Comparison of ENCODE assay signal across 24 mouse cellular contexts in the genomic region with DNA sequence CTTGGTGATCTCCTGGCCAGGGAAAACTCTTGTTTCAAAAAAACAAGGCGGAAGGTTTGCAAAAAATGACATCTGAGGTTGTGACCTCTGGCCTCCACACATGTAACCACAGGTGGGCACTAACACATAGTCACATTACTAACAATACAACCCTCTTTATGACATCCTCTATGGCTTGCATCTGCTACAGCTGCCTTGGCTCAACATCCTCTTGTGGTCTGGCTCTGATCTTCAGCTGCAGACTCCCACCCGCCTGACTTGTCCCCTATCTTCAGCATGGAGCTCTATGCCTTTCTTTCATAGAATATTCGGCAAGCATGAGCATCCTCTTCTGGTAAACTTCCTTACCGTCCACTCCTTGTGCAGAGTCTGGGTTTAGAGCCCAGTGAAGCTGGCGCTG. TPM values are rescaled to one million over a fixed set of nuclear protein-coding genes. Genes with fewer than 3 reads are reported as not detected.
DNase-seq lines count a peak whose midpoint lies in the region; TF ChIP-seq lines count a peak whose summit lies in the region.
"Had no signal": no experiment of that assay in that cellular context is flagged by ENCODE, and none has a peak within 500 bp of the region (broad histone marks: within the 10 kb centered on the region; RNA-seq: fewer than 3 reads in every experiment).

No protein-coding gene starts in this region.

- H3K27ac ChIP-seq in thymus, adult 2 months (ENCODE audit: control insufficient read depth, insufficient read depth, low read length): no peak overlapping the region
- H3K27ac ChIP-seq: embryonic facial prominence, embryonic 13.5 days; embryonic facial prominence, embryonic 15.5 days; forebrain, embryonic 10.5 days; forebrain, embryonic 12.5 days had no signal

- no peak for TF ChIP-seq CTCF in thymus, adult 2 months (IDR thresholded peaks at IDR 0.05; ENCODE audit: borderline replicate concordance, control insufficient read depth, extremely low read depth, insufficient read depth, low read length, poor library complexity)

- intact Hi-C loops in heart, postnatal 10 days (cut with DNase I): no loop called here

- peaks cover 8% of the 10 kb centered on the region for H3K4me1 ChIP-seq in thymus, adult 2 months (replicated peaks; ENCODE audit: control insufficient read depth, insufficient read depth, low read length)
- H3K4me1 ChIP-seq: embryonic facial prominence, embryonic 13.5 days; embryonic facial prominence, embryonic 15.5 days; forebrain, embryonic 10.5 days; forebrain, embryonic 12.5 days had no signal

- WGBS in thymus, adult 2 months: 45% methylated on average over 5 of the region's 5 CpGs

- H3ac ChIP-seq in myocyte (ENCODE audit: control insufficient read depth, insufficient read length): no peak overlapping the region

- H3K4me3 ChIP-seq in thymus, adult 2 months (ENCODE audit: control insufficient read depth, insufficient read depth, low read length): no peak overlapping the region
- no peak overlapping the region for H3K4me3 ChIP-seq in myocyte
- H3K4me3 ChIP-seq: embryonic facial prominence, embryonic 13.5 days; embryonic facial prominence, embryonic 15.5 days; erythroblast, embryonic 14.5 days; forebrain, embryonic 10.5 days; forebrain, embryonic 12.5 days had no signal

- H3K79me2 ChIP-seq in myocyte (ENCODE audit: control insufficient read depth, insufficient read depth): no peaks in the 10 kb centered on the region

- TF ChIP-seq POLR2A in thymus, adult 2 months (IDR thresholded peaks at IDR 0.05; ENCODE audit: control insufficient read depth, extremely low read depth, insufficient read depth, low read length, poor library complexity): no peak
- no peak for TF ChIP-seq POLR2A in myocyte (IDR thresholded peaks at IDR 0.05; ENCODE audit: insufficient read length, low read depth)

- H3K27me3 ChIP-seq in thymus, adult 2 months (ENCODE audit: control insufficient read depth, insufficient read depth, low read length): no peaks in the 10 kb centered on the region
- no peaks in the 10 kb centered on the region for H3K27me3 ChIP-seq in myocyte (ENCODE audit: control insufficient read depth, insufficient read depth, insufficient read length)
- H3K27me3 ChIP-seq: CH12.LX; embryonic facial prominence, embryonic 13.5 days; embryonic facial prominence, embryonic 15.5 days; forebrain, embryonic 12.5 days; Patski had no signal

- no peaks in the 10 kb centered on the region for H3K36me3 ChIP-seq in thymus, adult 2 months (ENCODE audit: control insufficient read depth, insufficient read depth, low read length)
- peaks cover 34% of the 10 kb centered on the region for H3K36me3 ChIP-seq in myocyte (ENCODE audit: control insufficient read depth, insufficient read depth)
- H3K36me3 ChIP-seq: forebrain, embryonic 10.5 days; forebrain, embryonic 12.5 days; G1E had no signal

- no peak overlapping the region for H3K4me2 ChIP-seq in myocyte (ENCODE audit: low read depth)
- H3K4me2 ChIP-seq: embryonic facial prominence, embryonic 13.5 days; embryonic facial prominence, embryonic 15.5 days; forebrain, embryonic 12.5 days had no signal

- peak; percentile 80 for DNase-seq in heart, adult 11 months
- DNase-seq in heart, postnatal 10 days: no peak
- peak; percentile 59 for DNase-seq in thymus, postnatal 0 days (ENCODE audit: low spot score)
- no peak for DNase-seq in thymus, adult 2 months
- DNase-seq in thymus, postnatal 4 days: peak; percentile 26
- no peak for DNase-seq in lung, postnatal 4 days
- DNase-seq: adrenal gland, adult 8-10 months; adrenal gland, postnatal 14 days; adrenal gland, postnatal 36 days; B cell, adult 2 months; cerebellum, adult 11-12 months; cerebellum, adult 2 months; cerebellum, adult 9-10 months; cerebellum, postnatal 10 days; cerebellum, postnatal 25 days had no signal

TF ChIP-seq in myocyte, 11 proteins besides CTCF, POLR2A, EP300 and RAD21:
- TF ChIP-seq MYOD1 (IDR thresholded peaks at IDR 0.05; ENCODE audit: control insufficient read depth in 1 of 3, insufficient read length in 2 of 3, low read depth in 2 of 3) (peak in 2 of 3 experiments; percentile 55 to 57), USF1 (IDR thresholded peaks at IDR 0.05; ENCODE audit: low read depth) (no peak), TCF3 (IDR thresholded peaks at IDR 0.05; ENCODE audit: insufficient read length, low read depth) (no peak), E2F4 (IDR thresholded peaks at IDR 0.05; ENCODE audit: insufficient read depth) (no peak), MAX (IDR thresholded peaks at IDR 0.05; ENCODE audit: low read depth) (no peak), MYOG (IDR thresholded peaks at IDR 0.05; ENCODE audit: control insufficient read depth in 1 of 3, insufficient read depth in 1 of 3, insufficient read length in 2 of 3, low read depth in 2 of 3) (peak in 2 of 3 experiments; percentile 32 to 56), TCF12 (IDR thresholded peaks at IDR 0.05; ENCODE audit: insufficient read depth, poor library complexity, severe bottlenecking) (peak; percentile 21), CEBPB (IDR thresholded peaks at IDR 0.05; ENCODE audit: insufficient read depth, poor library complexity, severe bottlenecking) (no peak), REST (IDR thresholded peaks at IDR 0.05; ENCODE audit: insufficient read depth, insufficient read length) (no peak), POLR2AphosphoS2 (IDR thresholded peaks at IDR 0.05; ENCODE audit: insufficient read length, low read depth) (no peak), SRF (IDR thresholded peaks at IDR 0.05; ENCODE audit: control insufficient read depth, insufficient read length, low read depth) (no peak)

RNA-seq across cellular contexts. Expression of a gene that starts 24.1 kb away (rescaled TPM):
- total RNA-seq in heart, postnatal 10 days (2021): 1 to 10 TPM; 6.0 to 7.1 TPM
- 6.1 and 6.7 TPM in 2 replicates for polyA plus RNA-seq in thymus, postnatal 0 days (2015; fragmentation: Nextera tagmentation; extraction: Ambion mirVana)
- polyA plus RNA-seq in thymus, adult 2 months (2012; rRNA removed): 4.9 and 5.7 TPM in 2 replicates
- 2.4 TPM for polyA plus RNA-seq in myocyte (2012; fragmentation: generic; extraction: Trizol)
- polyA plus RNA-seq: G1E had no signal

Comparison
In these comparisons a context has a peak if more than half of its experiments do, and no peak if none do; other contexts are left out.
1. DNase-seq: peak in heart, adult 11 months (single experiment), thymus, postnatal 0 days (single experiment) and thymus, postnatal 4 days (single experiment); none in heart, postnatal 10 days (0 of 2), thymus, adult 2 months (single experiment) and lung, postnatal 4 days (0 of 2).